Mouse (Mus musculus) liver, adult 2 months (tissue): ENCODE measurements around the gene Fam20b.

ENCODE experiments used
- CTCF ChIP-seq: fragments of 200-500 bp; IDR thresholded peaks from 2 replicates; pipeline ENCODE4 v1.5.1; 2011; ENCODE audit warnings: low read depth, low read length, control low read depth
- POLR2A ChIP-seq: fragments of 200-500 bp; IDR thresholded peaks from 2 replicates; pipeline ENCODE4 v1.6.1; 2011; ENCODE audit warnings: low read length, control low read depth; ENCODE audit not compliant: insufficient read depth; ENCODE audit errors: extremely low read depth

GRCm38 (mm10) chr1:156727234-156728108 is 8.6 kb upstream of the Fam20b start:
- TF ChIP-seq CTCF: no peak
- TF ChIP-seq POLR2A: no peak
